Mouse (Mus musculus) CH12.LX (cell line): Measurements from ENCODE around the gene 3110082J24Rik.

ENCODE experiments used
- CTCF ChIP-seq, 2 experiments: IDR thresholded peaks in 1 of 2; conservative IDR thresholded peaks in 1 of 2; 2 replicates each; pipeline ENCODE4 v1.5.1; 2011 to 2012; ENCODE audit warnings: low read depth in 2 of 2, low read length in 2 of 2, improper control_type of control experiment in 1 of 2, inconsistent platforms in 1 of 2, mild to moderate bottlenecking in 1 of 2, moderate library complexity in 1 of 2
- MEF2A ChIP-seq: IDR thresholded peaks from 2 replicates; pipeline ENCODE4 v1.6.1; 2014; ENCODE audit warnings: low read depth, mild to moderate bottlenecking, inconsistent platforms, low read length, improper control_type of control experiment, borderline replicate concordance
- PAX5 ChIP-seq: IDR thresholded peaks from 2 replicates; pipeline ENCODE4 v1.6.1; 2012; ENCODE audit warnings: low read length, inconsistent platforms, mixed read lengths
- POLR2A ChIP-seq: IDR thresholded peaks from 2 replicates; pipeline ENCODE4 v1.6.1; 2011; ENCODE audit warnings: low read depth, mild to moderate bottlenecking, improper control_type of control experiment, low read length
- POLR2AphosphoS2 ChIP-seq: IDR thresholded peaks from 2 replicates; pipeline ENCODE4 v1.6.1; 2011; ENCODE audit warnings: low read depth, low read length, improper control_type of control experiment

DNA sequence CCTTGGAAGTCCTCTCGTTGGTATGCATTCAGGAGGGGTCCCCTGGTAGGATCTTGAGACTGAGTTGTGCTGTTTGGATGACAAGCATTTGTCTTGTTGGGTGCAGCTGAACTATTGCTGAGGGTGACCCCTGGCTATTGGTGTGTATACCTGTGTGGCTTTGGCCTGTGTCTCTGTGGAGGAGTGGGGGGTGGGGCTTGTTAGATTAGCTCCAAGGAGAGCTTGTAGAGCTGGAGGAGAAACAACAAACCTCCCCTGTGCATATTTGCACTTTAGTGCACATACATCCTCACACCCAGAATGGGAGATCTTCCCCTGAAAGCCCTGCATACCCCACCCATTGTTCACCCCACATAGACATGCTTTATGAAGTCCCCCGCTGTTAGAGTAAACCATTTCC, 870 bp upstream of the 3110082J24Rik start:
- TF ChIP-seq CTCF (conservative IDR thresholded peaks at IDR 0.05 in 1 of 2, IDR thresholded peaks at IDR 0.05 in 1 of 2; ENCODE audit: low read depth in 2 of 2, low read length in 2 of 2): no peak
- TF ChIP-seq PAX5: no peak
- no peak for TF ChIP-seq POLR2AphosphoS2
- no peak for TF ChIP-seq POLR2A
- TF ChIP-seq MEF2A: no peak
